Mouse (Mus musculus) CD4-positive helper T cell, adult 2 months (primary cell): ENCODE measurements around the gene Timm22.

Source experiments
- DNase-seq: peaks from one replicate; pipeline ENCODE4 v3.0.0-alpha.2; 2012; ENCODE audit warnings: low read depth, missing footprints, low spot score

Timm22 gene

DNA sequence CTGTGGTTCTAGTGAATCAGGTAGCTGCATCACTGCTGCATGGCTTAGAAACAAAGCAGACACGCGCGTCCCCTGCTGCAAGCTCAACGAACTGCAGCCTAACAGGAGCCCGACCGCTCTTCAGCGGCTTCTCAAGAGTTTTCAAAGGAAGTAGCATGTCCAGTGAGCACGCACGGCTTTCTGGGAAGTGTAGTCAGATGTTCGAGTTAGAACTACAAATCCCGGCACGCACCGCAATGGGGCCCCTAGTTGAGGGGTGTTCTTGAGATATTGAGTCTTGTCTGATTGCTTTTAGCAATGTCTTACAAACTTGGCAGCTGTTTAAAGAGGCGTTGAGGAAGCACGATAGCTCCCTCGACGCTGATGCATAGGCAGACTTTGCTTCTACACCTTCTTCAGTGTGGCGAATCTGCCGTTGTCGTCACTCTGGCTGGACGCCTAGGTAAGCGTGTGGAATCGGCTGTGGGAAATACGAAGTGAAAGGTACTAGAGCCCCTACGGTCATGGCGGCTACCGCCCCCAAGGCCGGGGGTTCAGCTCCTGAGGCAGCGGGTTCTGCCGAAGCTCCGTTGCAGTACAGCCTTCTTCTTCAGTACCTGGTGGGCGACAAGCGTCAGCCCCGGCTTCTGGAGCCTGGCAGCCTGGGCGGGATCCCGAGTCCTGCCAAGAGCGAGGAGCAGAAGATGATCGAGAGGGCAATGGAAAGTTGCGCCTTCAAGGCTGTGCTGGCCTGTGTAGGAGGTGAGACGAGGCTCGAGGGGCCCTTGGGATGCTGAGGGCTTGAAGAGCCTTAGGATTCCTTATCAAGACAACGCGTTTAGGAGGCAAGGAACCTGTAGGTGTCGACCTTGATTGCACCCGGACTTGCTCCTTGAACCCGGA, at the start of gene Timm22:
Gene Timm22, plus strand, starts transcription at position 251 of the 882 bp plus-strand sequence.
- DNase-seq, result peak; percentile 98

DNA sequence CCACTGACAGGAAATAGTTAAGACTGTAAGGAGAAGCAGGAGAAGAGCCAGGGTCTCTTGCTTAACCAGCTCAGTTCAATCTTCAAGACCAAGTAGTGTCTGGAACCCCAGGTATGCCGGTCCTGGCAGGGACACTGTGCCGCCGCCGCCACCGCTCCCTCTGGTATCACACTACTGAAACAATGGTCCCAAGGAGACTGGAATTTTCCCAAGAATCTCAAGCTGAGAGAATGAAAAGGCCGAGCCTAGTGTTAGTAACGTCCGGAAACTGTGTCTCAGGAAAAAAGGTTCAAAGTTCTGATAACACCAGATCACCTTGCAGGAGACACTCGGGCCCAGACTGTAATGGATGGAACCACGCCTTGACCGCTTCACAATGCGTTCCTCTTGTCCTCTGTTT, 49.3 kb upstream of the Timm22 start:
- no peak for DNase-seq

DNA sequence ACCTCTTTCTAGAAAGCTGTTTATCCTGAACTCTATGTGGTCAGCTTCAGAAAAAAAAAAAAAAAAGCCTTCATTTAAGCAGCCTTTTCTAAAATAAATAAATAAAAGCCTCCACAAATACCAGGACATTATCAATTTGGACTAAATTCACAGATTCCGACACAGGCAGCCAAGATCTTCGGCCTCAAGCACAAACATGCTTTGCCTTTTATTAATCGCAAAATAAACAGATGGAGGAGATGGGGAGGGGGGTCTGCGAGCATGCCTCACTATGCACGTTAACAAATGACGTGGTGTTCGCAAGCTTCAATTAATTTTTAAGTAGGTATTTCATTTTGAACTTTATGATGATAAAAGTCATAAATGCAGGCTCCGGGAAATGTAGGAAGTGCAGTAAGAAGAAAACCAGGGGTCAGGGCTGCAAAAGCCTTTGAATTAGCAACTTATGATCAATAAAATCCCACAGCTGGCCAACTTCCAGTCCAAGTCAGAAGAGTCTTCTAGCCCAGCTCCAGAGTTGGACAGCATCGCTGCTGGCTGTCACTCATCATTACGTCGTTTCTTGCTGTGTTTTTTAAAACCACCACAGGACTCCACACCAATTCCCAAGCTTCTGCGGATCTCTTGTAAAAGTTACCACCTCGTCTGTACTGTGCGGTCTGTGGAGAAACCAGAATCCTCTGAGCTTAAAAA, 48.0 kb upstream of the Timm22 start:
- DNase-seq, result no peak

DNA sequence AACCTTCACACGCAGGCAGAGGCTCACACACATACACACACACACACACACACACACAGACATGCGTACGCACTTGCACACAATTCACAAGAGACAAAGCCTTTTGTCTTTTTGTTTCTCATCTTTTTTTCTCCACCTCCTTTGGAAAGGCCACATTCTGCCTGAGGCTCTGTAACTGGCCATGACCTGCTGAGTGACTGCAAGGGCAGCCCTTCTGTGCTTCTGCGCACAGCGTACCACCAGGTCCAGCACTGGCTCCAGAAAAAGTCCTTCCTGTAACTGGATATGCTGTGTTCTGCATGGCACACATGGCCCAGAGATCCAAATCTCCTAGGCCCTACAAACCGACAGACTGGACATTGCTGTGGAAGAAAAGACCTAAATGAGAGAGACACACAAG, 46.5 kb upstream of the Timm22 start:
- no peak for DNase-seq

DNA sequence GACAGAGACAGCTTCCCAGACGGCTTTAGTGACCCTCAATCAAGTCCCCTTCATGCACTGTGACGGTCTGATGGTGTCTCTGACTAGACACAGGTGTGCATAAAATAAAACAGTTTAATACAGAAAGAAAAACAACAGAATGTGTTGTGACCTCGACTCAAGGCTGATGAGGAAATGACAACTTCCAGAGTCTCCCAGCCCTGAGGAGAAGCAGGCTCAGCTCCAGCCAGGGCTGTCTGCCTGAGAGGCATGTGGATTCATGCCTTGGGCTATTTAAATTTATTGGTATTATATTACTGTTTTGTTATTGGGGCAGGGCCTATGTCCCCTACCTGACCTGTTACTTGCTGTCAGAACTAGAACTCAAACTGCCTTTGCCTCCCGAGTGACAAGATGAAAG, 45.3 kb upstream of the Timm22 start:
- DNase-seq, result no peak

DNA sequence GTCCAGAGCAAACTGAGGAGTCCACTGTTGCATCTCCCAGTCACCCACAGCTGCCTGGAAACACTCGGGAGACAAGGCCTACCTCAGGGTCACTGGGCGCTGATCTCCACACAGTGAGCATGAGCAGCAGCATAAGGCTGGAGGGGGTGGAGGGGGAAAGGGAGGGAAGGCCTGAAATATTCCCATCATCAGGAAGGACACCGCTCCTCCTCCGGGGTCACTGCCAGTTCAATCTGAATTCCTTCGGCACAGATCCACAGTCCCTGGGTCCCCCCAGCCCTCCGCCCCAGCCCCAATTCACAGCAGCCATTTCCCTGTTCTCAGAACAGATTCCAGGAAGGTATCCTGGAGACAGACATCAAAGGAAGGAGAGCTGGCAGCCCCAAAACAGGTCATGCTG, 43.6 kb upstream of the Timm22 start:
- DNase-seq, result no peak

DNA sequence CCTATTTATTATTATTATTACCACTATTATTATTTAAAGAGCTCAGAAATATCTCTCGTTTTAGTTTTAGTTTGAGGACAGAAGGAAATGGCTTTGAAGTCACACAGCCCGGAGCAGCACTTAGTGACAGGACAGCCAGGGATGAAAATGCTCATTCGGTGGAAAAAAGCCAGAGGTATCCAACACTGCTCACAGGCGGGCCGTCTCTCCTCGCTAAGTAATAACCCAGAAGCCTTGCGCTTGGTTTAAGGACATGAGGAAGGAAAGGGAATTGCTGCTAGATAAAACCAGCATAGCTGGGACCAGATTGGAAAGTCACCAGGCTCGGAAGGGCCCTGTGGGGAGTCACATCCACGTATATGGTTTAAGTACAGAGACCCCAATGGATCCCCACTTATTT, 43.1 kb upstream of the Timm22 start:
- no peak for DNase-seq

DNA sequence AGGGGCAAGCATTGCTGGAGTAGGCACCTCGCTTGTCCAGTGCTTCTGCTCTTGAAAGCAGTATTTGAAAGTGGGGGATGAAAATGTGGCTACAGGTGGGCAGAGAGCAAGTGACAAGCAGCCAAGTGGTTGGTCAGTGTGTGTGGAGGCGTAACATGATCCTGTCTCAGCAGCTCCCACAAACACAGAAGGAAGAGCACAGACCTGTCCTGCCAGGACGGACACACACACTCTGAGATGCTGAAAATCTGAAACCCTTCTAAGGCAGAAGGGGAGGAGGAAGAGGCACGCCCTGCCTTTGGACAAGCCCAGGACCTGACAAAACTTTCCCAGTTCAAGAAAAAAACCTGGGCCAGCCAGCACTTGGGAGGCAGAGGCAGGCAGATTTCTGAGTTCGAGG, 42.7 kb upstream of the Timm22 start:
- DNase-seq, result no peak

DNA sequence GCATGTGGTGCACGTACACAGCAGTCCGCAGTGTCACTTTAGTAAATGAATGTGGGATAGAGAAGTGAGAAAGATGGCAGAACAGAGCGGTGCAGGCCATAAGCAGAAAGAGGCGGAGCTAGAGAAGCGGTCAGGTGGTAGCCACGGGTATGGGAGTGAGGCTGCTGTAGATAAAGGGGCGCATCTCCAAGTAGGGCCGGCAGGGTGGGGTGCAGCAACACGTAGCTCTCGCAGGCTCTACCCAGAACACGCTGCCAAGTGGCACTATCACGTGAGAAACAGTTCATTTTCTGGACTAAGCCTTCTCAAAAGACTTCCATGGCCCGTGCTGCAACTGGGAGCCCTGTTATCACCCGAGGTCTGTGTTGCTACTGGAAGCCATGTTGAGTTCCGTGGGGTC, 40.0 kb upstream of the Timm22 start:
- no peak for DNase-seq

DNA sequence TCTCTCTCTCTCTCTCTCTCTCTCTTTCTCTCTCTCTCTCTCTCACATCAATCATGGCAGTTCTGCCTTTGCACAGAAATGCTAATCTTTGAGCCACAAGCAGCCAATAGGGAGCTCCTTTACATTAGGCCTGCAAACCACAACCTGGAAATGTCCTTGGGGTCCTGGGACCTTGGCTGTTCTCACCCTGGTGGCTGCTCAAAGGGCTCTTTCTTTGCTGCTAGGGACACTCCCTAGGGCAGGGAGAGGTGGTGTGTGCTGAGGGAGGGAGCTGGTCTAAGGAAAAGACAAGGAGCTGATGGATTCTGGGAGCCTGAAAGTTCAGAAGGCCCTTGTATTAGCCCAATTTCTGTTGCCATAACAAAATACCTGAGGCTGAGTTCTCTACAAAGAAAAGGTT, 36.3 kb upstream of the Timm22 start:
- no peak for DNase-seq

DNA sequence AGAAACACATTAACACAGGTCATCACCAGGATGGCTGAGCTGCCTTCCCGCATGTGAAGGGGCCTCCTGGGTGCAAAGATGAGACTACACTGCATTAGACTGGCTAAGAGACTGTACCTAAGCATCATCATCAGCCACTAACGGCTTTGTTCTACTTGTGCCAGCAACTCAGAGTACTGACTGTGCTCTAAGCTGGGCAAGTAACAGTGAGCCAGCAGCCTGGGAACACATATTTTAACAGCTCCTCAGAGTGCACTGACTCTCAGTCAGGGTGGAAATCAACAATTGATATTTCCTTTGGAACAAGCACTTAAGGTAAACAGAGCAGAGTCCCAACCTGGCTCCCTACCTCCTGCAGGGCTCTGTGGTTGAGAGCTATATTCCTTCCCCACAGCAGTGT, 34.6 kb upstream of the Timm22 start:
- DNase-seq, result no peak

DNA sequence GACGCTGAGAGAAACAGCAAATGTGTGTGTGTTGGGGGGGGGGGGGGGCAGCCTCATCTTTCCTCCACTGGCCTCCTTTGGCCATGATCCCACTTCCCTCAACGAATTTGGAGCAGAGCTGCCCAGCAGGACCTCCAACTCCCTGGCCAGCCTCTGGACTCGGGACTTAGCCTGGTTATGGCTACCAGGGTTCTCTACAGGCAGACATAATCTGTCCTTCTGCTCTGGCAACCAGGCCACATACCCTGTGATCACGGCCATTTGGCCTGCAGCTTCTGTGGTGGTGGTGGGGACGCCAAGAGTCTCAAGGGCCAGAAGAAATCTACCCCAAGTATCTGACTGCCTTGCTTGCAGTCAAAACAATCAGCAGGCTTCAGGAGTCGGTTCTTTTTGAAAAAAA, 34.2 kb upstream of the Timm22 start:
- DNase-seq, result no peak

DNA sequence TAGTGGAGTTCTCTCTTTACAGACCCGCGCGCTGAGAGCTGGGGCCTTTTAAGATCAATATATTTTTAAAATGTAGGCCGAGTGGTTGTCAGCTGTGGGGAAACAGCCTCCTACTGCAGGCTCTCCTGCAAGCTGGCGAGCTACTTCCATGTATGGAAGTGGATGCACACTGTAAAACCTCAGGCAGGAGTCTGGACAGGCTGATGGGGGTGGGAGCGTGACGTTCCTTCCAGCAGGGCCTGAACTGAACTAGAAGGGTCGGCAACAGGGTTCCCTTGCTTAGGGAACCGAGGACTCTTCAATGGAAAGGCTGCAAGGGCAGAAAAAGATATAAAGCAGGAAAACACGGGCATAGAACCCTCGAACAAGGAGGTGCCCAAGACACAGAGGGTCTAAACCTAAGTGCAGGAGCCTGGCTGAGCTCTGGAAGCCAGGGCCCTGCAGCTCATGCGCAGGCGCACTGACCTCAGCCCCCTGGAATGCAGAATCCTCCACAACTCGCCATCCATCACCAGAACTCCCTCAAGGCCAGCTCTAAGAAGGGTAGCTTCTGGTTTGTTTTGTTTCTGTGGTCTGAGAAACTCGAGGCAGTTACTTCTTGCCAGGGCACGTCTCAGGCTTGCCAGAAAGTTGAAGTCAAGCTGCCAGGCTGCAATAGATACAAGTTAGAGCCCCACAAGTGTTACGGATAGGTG, 32.1 kb upstream of the Timm22 start:
- DNase-seq, result no peak

DNA sequence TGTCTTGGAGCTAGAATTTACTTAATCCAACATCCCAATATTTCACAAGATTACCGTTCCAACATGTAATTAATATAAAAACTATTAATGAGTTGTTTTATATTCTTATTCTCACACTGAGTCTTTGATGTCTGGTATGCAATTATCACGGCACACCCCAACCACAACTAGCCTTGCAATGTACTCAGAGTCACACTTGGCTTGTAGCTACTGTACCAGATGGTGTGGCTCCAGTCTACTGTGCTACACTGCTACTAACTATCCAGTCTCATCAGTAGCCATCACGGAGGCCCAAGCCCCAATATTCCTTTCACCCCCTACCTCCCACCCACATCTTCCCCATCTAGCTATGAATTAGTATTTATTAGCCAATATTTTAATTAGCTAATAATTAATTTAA, 30.3 kb upstream of the Timm22 start:
- DNase-seq, result no peak

DNA sequence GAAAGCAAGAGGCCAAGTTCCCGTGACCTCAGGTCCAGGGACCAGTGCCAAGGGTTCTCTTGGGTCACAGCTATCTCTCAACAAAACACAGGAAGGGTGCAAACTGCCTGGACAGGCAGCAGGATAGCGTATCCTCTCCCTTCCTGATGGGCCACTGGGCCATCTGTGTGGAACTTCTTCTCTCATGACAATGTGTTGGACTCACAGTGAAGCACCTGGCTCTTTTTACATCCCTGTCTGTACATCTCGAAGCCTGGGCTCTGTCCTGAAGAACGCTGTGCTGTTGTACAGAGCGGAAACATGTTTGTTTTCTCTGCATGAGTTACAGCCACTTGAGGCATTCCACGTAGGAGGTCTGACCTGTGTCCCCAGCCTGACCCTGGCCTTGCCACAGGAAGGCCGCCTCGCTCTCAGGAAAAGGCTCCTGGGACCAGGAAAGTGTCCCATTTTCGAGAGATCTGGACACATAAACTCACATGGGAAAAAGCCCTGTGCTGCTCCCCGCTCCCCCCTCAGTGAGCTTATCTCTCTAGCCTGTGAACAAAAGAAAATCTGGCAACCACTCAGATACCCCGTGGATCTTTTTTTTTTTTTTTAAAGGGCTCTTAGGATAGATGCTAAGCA, 26.7 kb upstream of the Timm22 start:
- DNase-seq, result no peak

DNA sequence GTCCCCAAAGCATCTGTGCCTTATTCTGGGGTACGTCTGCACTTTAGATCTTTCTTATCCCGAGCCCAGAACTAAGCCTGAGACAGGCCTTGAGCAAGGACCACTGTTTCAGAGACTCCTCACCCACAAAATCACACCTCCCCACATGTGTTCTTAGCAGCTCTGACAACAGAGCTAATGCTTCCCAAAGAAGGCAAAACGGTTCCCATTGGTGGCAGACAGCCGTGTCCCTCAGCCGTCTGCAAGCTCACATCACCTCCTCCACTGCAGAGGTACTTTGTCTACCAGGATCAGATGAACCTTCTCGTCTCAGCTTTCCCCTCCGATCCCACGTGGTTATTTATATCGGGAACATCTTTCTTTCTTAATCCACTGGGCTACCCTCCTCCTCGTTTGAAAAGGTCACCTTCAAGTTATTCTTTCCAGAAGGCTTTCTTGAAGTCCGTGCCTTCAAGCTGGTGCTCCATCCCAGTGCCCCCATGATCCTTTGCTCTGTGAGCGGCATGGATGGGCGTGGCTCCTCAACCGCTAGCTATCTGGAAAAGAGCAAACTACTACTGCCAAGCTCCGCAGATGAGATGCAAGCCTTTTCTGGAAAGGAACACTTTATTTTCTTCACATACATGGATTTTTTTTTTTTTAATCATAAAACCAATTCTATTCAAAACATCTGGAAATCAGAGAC, 25.4 kb upstream of the Timm22 start:
- no peak for DNase-seq

DNA sequence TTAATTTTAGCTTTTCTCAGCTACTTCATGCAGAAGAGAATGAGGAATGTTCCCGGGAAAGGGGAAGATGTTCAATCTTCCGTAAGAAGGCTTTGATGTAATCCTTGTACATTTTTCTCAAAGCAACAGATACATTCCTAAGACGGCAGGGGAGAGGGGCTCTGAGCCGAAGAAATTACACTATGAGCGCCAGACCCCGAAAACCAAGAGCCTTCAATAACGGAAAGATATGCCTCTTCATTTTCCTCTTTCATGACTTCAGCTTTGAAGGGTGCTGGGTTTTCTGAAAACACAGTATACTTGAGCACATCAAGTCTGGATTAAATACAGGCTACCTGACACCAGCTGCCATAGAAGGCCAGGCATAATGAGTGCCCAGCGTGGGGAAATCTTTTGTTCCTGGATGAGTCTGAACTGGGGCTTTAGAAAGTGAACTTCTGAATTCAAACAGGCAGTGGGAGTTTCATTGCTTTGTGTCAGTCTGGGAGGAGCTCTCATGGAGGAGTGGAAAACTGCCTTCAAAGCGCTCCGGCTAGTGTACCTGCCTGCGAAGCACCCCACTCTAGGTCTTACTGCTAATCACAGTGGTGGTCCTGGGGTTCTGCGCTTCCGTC, 23.9 kb upstream of the Timm22 start:
- DNase-seq, result no peak

DNA sequence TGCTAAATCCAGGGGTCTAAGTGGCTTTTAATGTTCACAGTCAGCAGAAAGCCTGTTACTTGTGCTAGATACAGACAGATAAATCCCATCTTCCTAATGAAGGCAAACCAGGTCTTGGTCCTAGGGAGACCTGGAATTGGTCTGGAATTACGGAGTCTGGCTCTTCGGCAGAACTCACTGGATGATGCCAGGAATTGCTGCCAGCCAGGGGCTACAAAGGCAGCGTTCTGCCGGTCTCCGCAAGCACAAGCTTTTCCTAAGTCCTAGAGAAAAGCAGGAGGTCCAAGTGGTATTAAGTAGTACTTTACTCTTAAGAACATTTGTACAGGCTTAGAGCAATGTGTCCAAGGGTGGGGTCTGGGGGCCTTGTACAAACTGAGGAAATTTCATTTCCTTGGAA, 22.4 kb upstream of the Timm22 start:
- DNase-seq, result no peak

DNA sequence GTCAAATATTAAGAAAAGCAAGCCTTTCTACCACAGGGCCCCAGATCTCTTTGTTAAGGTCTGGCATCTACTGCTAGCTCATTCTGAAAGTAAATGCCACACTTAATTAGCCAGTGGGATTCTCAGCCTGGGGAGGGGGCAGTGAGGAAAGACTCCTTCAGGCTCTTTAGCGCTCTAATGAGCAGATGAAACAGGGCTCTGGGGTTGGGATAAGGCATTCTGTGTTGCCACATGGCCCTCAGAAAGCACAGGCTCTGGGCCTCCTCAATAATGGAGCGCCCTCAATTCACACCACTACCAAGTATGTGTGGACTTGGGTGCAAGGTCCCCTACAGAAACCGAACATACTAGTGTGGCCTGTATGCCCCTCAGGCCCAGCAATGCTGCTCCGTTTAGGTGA, 21.7 kb upstream of the Timm22 start:
- DNase-seq, result no peak

DNA sequence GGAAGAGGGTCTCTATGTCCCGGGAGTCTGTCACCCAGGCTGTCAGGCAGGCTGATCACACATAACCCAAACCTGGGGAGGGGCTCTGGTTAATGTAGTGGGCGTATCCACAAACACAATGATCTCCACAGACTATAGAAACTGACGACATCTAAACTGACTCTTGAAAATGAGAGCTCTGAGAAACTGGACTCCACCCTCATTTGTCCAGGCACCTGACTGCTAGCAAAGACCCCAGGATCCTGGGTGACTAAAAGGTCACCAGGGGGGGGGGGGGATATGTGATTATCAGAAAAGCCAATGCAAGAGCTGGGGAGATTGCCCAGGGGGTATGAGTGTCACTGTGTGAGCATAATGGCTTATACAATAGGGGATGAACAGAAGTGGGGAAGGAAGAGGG, 21.0 kb upstream of the Timm22 start:
- no peak for DNase-seq

DNA sequence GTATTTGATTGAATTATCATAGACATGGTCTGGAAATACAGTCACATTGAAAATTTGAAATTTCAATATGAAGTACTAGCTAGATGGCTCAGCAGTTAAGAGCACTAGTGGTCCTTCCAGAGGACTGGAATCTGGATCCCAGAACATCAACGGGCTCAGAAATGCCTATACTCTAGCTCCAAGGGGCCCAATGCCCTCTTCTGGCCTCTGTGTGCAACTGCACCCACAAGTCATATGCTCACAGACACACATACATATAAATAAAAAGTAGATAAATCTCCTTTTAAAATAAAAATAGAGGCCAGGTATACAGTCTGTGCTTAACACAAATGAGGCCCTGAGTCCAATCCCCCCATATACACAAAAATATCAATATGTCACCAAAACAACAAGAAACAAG, 19.7 kb upstream of the Timm22 start:
- DNase-seq, result no peak
